Mouse (Mus musculus): ENCODE results near the gene Rad23b.
A peak's percentile ranks its signal among the peaks of the same experiment; 100 is the strongest.
"Not testable (repeated sequence)": the region's sequence is repeated elsewhere in the genome, so short reads cannot be mapped to it uniquely, and the experiment has no call there.

Gene Rad23b

DNA sequence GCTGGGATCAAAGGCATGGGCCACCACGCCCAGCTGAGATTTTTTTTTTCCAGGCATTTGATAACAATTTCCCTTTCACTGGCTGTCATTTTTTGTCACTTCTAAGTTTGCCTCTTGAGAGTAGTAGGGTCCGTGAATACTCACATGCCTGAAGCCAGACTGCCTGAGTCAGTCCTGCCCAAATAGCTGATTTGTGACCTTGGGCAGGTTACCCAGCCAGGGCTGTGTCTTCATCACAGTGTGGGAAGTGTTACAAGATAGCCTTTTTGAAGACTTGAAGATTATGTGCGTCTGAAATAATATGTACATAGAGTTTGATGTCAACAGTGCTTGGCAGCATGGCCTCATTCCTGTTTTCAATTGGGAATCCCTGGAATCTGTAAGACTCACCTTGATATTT lies 6.9 kb downstream of the Rad23b start:
- no peak for DNase-seq

DNA sequence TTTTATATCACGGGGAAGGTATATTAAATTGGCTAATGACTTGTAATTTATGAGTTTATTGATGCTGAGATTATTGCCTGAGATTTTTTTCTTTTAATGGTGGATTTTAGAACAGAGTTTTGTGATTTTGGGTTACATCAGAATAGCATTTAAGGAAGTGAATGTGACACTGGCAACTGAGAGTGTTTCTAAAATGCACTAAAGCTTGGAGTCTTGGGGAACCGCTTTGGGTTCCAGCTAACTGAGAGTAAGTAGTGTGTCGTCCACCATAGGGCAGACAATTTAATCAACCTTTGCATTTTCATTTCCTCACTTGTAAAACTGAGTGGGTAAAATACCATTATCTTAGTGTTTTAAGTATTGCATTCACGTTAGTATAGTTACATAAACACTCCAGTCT lies 14.0 kb downstream of the Rad23b start:
- DNase-seq, result no peak

DNA sequence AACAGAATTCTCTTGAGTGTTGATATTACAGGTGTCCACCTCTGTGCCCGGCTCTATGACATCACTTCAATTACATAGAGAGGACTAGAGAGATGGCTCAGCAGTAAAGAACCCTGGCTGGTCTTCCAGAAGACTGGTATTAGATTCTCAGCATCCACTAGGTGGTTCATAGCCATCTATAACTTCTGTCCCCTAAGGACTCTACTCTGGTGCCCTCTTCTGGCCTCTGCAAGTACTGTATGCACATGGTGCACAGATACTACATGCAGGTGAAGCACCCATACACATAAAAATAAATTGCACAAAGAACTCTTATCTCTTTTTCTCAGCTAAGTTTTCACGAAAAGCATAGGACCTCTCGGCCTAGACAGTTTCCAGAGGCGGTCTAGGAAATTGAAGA lies 14.5 kb downstream of the Rad23b start:
- no peak for DNase-seq

DNA sequence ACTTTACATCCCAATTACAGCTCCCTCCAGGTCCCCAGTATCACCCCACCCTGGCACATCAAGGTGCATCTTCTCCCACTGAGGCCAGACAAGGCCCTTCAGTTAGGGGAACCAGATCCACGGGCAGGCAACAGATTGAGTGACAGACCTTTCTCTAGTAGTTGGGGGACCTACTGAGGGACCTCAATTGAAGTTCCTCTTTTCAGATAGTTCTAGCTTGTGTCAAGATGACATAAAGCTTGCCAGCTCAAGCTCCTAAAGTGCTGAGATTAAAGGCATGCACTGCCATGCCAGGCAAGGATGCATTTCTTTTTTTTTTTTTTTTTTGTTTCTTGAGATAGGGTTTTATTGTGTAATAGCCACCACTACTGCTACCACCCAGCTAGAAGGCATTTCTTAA lies 16.2 kb downstream of the Rad23b start:
- no peak for DNase-seq

DNA sequence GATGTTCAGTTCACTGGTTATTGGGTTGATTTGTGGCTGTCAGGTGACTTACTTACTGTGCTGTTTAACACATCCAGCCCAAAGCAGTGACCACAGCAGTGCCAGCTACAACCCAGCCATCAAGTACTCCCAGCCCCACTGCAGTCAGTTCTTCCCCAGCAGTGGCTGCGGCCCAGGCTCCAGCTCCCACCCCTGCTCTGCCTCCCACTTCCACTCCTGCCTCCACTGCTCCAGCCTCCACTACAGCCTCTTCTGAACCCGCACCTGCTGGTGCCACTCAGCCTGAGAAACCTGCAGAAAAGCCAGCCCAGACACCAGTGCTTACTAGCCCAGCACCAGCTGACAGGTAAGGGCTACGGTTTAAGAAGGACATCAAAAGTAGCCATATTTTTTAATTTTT lies 20.3 kb downstream of the Rad23b start:
- no peak for DNase-seq

DNA sequence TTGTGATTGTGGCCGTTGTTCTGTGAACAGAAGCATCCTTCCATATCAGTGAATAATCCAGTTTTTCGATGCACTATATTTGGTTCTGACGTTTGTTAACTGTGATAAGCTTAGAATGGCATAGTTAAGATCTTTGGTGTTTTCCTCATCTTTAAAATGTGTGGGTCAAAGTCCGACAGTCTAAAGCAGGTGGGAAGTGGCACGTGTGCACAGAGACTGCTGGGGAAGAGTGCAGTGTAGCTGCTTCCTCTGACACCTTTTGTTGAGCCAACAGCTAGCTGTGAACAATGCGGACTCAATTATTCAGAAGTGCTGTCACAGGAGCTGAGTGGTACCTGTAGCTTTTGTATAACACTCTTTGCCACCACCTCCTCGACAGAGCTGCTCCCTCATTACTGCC lies 21.5 kb downstream of the Rad23b start:
- DNase-seq, result no peak

DNA sequence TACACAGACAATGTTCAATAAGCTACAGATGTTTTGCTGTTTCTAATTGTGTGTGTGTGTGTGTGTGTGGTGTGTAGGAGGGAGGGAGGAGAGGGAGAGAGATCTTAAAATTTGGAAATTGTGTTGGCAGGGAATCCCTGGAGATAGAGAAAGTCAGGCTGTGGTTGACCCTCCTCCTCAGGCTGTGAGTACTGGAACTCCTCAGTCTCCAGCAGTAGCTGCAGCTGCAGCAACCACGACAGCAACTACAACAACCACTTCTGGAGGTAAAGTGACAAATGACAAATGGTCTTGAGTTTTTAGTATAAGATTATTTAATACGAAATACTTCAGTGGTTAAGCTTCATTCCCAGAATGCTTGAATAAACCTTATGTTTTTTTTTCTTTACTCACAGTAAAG lies 32.5 kb downstream of the Rad23b start:
- no peak for DNase-seq

DNA sequence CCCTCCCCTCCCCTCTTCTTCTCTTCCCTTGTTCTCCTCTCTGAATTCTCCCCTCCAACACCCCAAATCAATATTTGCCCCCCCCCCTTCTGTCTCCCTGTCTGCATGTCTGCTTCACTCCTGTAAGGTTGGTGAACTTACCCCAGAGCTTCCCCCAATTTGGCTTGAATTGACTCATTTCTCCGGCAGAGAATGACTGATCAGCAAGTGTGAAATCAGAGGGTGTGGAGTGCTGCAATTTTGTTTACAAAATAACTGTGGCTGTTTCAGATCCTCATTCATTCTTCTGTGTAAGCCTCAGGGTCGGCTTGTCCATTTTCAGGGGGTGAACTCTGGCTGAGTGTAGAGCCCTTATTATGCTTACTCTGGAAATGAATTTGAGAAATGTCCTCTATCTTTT lies 36.9 kb downstream of the Rad23b start:
- no peak for DNase-seq

DNA sequence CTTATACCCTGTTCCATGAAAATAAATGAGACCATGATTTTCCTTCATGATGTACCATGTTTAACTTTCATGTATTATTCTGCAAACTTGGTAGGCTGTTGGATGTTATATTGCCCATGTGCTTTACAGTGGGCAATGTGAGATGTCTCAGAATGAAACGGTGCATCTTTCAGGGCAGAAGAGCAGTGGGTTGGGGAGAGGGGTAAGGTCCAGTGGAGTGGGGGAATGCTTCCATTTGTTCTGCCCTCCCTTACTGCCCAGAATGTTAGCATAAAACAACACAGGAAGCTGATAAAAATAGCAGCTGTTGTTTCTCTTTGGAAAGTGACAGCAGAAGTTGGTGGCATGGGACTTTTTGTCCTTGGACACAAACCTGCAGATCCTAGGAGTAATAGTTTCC lies 41.6 kb downstream of the Rad23b start:
- no peak for DNase-seq

DNA sequence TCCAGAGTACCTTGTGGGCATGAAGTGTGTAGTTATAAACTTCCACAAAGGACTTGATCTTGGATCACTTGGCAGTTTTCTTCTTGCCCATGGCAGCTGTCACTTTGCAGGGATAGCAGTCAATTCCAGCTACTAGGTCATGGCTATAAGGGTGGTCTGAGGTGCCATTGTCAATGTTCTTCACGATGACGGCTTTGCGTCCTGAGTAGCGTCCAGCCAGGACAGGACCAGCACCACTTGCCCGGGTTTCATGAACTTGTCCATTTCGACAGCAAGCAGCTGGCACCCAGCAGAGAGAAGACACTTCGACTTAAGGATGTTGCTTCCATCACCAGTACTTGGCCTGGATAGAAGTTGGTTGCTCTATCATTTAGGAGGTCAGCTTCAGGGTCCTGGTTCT lies 42.6 kb downstream of the Rad23b start:
- DNase-seq, result no peak

DNA sequence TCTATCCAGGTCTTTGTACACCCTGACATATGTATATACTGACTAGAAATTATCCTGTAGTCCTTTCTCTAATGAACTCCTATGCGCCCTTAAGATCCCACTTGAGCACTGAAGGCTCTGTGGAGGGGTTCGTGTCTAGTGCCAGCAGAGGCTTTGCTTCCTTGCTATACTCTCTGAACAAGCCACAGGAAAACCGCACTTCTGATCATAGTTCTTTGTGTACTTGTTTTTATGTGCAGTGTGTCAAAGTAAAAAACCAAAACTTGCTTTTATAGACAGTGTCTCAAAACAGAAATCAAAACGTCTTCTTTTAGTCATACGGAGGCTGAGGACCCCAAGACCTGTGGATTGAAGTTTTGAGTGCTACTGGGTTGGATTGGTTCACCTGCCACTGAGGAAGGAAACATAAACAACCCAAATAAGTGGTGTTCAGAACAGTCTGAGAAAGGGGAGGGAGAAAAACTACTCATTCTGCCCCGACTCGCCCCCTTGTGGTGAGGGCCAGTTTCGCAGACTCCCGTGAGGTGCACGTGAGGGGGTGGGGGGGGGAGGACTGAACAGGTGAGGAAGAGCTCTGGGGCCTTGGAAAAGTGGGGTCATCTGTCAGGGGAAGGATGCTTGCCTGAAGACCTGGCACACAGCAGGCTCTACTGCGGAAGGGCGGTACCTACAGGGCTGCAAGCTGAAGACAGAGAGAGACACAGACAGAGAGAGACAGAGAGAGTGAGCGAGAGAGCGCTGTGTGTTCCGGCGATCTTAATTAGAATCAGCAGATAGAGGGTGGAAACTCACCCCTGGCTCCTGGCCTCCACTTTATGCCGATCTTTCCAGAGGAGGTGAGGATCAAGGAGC lies 48.3 kb downstream of the Rad23b start:
- peak; percentile 13 to 28 for DNase-seq

DNA sequence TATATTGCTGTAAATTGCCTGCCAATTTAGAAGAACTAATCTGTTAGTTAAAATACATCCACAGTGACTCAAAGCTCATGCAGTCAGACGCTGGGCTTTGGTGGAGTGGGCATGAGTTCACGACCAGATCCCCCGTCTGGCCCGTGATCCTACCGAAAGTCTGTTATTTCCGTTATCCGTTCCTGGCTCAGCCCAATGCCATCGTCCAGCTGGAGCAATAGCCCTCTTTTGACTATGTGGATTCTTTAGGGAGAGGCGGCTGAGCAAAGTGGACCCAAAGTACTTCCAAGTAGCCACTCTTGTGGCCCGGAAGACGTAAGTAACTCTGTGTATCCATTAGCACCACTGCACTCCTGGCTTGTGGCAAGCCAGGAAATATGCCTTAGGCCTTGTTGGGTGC lies 49.1 kb downstream of the Rad23b start:
- DNase-seq, result no peak

DNA sequence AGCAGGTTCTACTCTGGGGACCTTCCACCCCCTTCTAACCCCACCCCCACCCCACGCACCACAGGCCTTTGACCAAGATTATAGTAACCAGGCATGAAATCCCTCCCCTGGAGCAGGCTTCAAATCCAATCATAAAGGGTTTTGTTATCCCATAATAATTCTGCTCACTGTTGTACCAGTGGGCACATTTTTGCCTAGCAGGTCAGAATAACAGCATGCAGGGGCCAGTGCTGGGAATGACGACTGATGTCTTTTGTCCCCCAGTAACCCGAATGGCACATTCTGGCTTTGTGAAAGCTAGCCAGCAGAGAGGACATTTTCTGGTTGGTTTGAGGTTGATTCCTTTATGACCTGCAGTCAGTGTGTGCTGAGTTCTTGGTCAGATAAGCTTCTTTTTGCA lies 55.5 kb downstream of the Rad23b start:
- no peak for DNase-seq

DNA sequence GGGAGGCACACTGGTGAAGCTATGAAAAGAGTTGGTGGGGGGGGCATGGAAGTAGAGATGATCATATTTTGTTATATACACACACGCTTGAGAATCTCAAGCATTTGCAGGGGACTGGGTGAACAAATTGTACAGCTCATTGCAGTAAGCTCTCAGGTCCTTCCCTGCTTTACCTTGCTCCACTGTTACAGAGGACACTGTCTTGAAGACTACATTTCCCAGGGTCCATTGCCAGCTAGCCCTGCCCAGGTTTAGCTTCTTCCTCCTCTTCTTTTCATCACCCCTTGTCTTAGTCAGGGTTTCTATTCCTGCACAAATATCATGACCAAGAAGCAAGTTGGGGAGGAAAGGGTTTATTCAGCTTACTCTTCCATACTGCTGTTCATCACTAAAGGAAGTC lies 56.7 kb downstream of the Rad23b start:
- DNase-seq, result no peak

DNA sequence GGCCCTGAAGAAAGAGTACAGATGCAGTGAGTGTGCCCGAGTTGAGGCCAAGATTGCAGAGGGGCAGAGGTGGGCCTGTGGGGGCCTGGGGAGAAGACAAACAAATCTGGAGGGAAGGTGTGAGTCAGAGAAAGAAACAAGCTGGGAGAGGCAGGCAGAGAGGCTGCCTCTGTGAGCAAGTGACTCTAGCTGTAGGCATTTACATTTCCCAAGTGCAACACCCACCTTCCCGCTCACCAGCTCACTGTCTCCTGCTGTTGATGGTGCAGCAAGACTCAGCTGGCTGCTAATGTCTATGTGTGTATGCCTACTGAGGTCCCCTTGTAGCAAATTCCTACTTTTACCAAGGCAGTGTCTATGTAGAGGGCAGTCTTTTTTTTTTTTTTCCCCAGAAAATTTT lies 58.2 kb downstream of the Rad23b start:
- no peak for DNase-seq

DNA sequence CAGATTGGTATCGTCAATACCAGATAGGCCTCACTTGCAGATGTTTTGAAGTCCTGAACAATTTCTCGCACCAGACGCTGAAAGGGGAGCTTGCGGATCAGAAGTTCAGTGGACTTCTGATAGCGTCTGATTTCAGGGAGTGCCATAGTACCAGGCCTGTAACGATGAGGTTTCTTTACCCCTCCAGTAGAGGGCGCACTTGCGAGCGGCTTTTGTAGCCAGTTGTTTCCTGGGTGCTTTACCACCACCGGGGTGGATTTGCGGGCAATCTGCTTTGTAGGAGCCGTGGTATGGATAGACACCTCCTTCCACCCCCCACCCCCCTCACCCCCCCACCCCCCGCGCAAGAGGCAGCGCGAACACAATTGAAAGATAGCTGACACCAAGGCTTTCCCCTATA lies 59.2 kb downstream of the Rad23b start:
- DNase-seq, result no peak

DNA sequence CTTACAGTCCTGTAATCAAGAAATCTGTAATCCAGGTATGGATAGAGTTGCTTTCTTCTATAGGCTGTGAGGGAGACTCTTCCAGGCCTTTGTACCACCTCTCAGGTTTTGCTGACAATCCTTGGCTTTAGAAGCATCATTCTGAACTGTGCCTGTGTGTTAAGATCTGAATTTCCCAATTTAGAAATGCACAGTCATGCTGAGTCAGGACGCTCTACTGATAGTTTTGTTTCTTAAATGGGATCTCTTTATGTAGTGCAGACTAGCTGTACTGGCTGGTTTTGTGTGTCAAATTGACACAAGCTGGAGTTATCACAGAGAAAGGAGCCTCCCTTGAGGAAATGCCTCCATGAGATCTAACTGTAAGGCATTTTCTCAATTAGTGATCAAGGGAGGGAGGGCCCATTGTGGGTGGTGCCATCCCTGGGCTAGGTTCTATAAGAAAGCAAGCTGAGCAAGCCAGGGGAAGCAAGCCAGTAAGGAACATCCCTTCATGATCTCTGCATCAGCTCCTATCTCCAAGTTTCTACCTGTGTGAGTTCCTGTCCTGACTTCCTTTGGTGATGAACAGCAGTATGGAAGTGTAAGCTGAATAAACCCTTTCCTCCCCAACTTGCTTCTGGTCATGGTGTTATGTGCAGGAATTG lies 59.9 kb downstream of the Rad23b start:
- not testable (repeated sequence) for DNase-seq

DNA sequence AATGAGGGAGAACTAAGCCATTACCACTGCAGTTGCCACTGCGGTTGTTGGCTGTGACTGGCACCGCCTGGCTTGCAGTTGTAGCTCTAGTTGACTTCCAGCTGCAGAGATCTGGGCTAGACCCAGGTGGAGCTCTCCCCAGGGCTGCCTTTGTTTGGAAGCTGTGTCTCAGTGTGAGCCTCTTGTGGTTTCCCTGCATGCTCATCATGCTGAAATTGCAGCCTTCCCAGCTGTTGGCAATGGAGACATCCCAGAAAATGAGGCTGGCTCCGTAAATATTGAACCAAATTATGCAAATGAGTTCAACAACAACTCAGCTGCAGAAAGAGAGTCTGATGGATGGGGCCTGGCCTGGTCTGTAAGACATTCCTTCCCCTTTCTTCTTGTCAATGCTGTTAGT lies 66.0 kb downstream of the Rad23b start:
- DNase-seq, result no peak

DNA sequence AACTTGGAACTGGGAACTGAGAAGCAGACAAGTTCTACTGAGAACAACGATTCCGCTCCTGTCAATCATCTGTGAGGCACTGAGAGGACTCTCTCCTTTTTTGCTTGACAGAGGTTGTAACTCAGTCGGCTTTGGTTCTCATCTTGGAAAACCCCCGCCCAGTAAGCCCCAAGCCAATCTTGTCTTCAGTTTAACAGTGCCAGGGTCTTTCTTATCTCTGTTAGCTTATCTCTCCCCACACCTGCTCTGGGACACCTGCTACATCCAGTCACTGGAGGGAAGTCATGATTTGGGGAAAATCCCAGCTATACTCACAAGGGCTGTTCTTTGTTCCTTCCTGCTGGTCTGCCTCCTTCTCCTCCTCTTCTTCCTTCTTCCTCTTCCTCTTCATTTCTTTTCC lies 76.4 kb downstream of the Rad23b start:
- DNase-seq, result no peak

Measured in lung, adult 18-20 months (tissue).